Mouse (Mus musculus) stomach, postnatal 0 days (tissue): ENCODE data around the gene Gramd1c.

ENCODE experiments used
- CTCF ChIP-seq: IDR thresholded peaks from 2 replicates; pipeline ENCODE4 v1.5.1; 2016; ENCODE audit warnings: antibody characterized with exemption, low read depth, mild to moderate bottlenecking, moderate library complexity
- EP300 ChIP-seq: optimal IDR thresholded peaks from 2 replicates; pipeline ENCODE3; 2016; ENCODE audit warnings: antibody characterized with exemption

DNA sequence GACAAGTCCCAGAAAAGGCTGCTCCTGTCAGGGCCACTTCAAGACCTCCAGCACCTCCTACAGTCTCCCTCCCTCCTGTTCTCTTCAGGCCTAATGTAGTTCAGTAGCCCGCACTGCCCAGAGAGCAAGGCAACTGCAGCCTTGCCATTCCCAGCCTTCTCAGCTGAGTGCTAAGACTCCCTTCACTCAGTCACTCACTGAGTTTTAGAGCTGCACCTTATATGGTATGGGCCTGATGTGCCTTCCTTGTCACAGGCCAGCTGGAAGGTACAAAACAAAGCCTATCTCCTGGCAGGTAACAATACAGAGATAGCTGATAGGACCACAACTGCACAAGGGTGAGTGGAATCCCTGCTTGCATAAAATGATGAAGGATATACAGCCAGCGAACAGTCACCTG is 90.8 kb downstream of the Gramd1c start:
- no peak for TF ChIP-seq CTCF
- no peak for TF ChIP-seq EP300
